Mouse (Mus musculus) gastrocnemius, adult 18-20 months (tissue): ENCODE data around the gene Carm1. TPM values are rescaled to one million over a fixed set of nuclear protein-coding genes. Genes with fewer than 3 reads are reported as not detected.
A peak's percentile ranks its signal among the peaks of the same experiment; 100 is the strongest.
"Not testable (repeated sequence)": the region's sequence is repeated elsewhere in the genome, so short reads cannot be mapped to it uniquely, and the experiment has no call there.

Experiments used
- DNase-seq: peaks from one replicate; pipeline ENCODE4 v3.0.0; 2021; ENCODE audit warnings: low spot score
- total RNA-seq, 2 experiments: library from RNA; stranded (reverse); gene quantifications; 2 replicates each; pipeline ENCODE4 v1.2.3; 2021

The Carm1 gene
- total RNA-seq, 2 experiments from 2014 or later: 55.5 to 66.5 TPM

DNA sequence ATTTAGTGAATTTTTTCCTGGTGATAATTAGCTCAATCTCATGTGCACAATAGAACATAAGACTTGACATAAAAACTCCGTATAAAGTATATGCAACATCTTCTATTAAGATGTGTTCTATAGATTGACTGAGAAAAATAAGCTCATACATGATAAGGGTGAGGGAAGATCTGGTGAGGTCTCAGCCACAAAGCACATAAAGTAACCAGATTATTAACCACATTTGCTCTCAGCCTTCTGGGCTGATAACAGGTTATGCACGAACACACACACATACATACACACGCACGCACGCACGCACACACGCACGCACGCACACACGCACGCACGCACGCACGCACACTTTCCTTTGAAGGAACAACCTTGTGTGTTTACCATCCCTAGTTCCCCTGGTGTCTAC lies 10.2 kb upstream of the Carm1 start:
- no peak for DNase-seq

- DNase-seq: no peak
Measured at GRCm38 (mm10) chr9:21537009-21537408, 9.7 kb upstream of the Carm1 start.

DNA sequence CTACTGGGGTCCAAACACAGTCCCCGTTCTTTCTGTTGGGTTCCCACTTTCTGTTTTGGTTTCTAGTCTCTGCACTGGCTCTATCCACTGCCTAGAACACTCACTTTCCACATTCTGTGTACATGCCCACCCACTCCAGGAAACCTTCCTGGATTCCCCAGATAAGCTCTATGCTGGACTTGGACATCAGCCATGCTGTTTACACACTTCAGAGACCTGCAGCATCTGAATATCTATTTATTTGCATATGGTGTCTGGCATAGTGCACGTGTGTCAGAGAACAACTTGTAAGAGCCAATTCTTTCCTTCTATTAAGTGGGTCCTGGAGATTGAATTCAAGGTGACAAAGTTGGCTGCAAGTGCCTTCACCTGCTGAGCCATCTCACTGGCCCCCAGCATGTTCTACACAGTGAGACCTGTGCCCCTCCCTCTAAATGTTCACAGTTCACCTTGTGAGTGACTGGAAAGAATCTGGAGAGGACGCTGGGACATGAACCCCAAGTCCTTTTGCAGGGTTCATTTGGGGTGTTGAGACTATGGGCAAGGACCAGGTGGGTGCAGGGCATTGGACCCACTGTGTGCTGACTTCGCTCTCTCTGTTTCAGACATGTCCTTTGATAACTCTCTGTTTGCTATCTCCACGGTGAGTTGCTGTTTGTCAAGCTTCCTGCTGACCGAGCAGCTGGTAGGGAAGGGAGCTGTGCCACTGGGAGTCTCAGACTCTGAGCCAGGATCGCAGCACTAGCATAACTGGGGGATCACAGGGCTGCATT lies 6.5 kb upstream of the Carm1 start:
- DNase-seq: no peak

DNA sequence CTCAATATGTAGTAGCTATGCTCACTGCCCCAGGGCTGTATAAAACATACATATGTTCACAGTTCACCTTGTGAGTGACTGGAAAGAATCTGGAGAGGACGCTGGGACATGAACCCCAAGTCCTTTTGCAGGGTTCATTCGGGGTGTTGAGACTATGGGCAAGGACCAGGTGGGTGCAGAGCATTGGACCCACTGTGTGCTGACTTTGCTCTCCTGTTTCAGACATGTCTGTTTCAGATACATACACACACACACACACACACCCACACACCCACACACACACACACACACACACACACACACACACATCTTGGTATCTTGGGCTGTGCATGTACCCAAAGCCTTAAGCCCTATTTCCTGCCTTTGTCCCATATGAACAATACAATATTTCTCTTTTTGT lies 4.7 kb upstream of the Carm1 start:
- DNase-seq: not testable (repeated sequence)

DNA sequence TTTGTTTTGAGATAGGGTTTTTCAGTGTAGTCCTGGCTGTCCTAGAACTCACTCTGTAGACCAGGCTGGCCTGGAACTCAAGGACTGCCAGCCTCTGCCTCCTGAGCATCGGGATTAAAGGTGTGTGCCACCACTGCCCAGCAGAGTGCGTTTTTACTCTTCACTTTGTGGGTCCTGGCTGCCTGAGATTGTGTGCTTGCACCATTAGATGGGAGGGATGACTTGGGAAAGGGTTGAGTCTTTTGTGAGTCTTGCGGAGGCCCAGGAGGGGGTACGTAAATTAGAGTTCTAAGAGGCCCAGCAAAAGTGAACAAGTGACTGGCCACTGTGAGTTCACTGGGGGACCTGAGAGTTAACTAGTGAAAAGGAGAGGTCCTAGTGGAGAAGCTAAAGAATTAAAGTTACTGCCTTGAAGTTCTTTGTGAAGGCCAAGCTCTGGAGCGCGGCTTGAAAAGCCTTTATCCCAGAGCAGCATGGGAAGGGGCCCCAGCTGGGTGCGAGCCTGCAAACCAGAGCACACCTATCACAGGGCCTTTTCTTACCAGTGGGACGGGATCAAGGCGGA lies 1.3 kb upstream of the Carm1 start:
- no peak for DNase-seq

- DNase-seq: peak; percentile 100
Measured at GRCm38 (mm10) chr9:21545916-21546788, 542 bp upstream of the Carm1 start.

GRCm38 (mm10) chr9:21547075-21547941 lies 614 bp downstream of the Carm1 start:
- peak; percentile 56 for DNase-seq

- peak; percentile 27 for DNase-seq
Measured at GRCm38 (mm10) chr9:21551049-21551448, 4.4 kb downstream of the Carm1 start.

DNA sequence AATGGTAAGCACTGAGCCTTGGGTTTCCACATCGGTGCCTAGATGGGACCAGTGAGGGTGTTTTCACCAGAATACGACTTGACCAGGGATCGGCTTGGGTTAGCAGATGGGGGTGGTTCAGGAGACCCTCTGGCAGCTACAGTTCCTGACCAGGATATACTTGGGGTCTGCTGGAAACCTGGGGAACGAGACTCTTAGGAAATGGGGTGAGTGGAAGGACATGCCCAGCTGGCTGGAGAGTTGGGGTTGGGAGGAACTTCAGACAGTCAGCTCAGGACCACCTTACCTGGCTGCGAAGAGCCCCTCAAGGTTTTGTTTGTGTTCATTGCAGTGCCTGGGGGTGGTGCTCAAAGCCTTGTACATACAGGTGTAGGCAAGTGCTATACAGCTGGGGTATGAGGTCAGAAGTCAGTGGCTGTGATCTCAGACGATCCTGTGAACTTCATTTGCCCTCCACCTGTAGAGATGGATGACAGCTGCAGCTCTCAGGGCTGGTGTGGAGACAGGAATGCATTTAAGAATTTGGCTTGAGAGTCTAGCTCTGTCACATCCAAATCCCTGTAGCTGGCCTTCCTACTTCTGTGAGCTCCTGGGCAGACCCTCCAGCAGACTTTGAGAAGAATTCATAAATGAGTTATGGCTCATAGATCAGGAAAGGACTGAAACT lies 7.0 kb downstream of the Carm1 start:
- no peak for DNase-seq

DNA sequence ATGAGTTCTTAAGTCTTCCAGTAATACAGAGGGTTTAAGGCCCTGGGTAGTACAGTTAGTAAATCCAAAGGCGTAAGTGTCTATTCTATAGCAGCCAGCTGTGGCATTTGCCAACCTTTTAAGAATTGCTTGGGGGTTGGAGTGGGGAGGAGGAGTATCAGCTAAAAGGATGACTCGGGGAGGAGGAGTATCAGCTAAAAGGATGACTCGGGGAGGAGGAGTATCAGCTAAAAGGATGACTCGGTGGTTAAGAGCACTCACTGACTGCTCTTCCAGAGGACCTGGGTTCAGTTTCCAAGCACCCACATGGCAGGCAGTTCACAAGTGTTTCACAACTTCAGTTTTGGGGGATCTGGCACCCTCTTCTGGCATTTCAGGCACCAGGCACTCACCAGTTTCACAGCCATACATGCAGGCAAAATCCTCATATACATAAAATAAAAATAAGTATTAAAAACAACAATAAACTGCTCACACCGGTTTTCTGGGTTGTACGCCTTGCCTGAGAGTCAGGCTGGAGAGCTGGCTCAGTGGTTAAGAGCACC lies 8.6 kb downstream of the Carm1 start:
- no peak for DNase-seq

DNA sequence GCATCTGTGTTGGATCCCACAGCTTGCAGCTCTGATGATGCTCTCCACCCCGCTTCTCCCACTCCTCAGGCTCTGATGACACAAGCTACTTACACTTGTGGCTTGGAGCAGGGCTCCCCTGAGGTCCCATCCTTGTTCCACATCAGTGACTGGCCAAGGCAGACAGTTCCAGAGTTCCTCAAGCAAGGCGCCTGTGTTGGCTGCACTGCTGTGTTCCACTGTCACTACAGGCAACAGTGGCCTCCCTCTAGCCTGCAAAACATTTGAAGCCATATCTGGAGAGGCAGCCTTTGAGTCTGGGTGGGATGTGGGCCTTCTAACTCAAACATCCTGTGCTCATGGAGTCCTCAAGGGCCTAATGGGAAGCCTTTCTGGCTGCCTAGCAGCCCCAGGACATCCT lies 10.3 kb downstream of the Carm1 start:
- no peak for DNase-seq

DNA sequence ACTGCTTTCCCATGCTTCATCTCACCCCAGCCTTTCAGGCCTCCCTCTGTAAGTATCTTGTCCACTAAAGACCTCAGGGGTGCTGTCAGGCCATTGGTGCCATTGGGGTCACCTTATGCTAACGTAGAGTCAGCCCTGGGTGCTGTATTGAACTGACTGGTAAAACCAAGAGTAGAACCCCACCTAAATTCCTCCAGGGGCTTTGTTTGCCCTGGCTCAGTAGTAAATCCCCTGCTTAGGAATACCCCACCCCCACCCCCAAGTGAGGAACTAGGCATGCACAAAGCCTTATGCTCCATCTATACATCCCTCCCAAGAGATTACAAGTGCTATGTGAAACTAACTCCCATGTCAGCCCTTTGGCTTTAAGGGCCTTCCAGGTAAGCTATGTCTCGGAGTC lies 10.9 kb downstream of the Carm1 start:
- DNase-seq: no peak

- no peak for DNase-seq
Measured at GRCm38 (mm10) chr9:21558366-21558765, 11.7 kb downstream of the Carm1 start.

DNA sequence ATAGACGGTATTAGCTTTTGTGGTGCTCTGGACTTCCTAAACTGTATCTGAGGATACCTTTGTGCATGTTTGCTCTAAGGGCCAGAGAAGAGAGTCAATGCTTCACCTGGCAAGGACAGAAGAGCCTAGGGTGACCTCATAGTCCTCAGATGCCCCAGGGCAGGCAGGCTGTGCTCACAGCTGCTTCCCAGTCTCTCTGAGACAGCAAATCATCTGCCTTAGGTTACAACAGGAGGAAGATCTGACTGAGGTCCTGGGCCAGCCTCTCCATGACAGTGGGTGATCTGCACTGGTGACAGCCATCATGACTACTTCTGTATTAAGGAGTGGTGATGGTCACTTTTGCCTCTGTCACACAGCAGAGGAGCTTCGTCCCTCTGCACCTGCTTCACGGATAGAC lies 12.5 kb downstream of the Carm1 start:
- no peak for DNase-seq

GRCm38 (mm10) chr9:21564420-21564819 lies 17.7 kb downstream of the Carm1 start:
- no peak for DNase-seq

DNA sequence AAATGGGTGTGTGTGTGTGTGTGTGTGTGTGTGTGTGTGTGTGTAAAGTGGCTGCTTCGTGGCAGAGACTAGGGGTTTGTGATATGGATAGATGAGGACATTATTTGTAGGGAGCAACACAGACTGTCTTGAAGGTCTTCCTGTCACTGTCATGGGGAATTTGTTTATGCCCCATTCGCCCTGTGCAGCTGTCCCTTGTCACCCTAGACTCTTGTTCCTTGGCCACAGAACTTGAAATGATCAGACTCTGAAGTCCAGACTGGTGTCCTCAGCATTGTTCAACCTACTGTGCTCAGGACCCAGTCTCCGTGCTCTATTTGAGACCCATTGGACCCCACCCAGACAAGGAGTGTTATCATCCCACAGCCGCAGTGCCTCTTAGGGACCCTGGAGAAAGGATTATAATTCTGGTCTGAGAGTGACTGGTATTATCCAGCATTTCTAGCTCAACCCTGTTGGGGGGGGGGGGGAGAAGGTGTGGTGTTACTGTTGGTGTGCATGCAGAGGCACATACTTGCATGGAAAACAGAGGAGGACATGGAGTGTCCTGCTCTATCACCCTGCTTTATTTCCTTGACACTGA lies 18.4 kb downstream of the Carm1 start:
- no peak for DNase-seq

GRCm38 (mm10) chr9:21566538-21566937 lies 19.8 kb downstream of the Carm1 start:
- DNase-seq: no peak

GRCm38 (mm10) chr9:21567051-21567450 lies 20.4 kb downstream of the Carm1 start:
- no peak for DNase-seq

DNA sequence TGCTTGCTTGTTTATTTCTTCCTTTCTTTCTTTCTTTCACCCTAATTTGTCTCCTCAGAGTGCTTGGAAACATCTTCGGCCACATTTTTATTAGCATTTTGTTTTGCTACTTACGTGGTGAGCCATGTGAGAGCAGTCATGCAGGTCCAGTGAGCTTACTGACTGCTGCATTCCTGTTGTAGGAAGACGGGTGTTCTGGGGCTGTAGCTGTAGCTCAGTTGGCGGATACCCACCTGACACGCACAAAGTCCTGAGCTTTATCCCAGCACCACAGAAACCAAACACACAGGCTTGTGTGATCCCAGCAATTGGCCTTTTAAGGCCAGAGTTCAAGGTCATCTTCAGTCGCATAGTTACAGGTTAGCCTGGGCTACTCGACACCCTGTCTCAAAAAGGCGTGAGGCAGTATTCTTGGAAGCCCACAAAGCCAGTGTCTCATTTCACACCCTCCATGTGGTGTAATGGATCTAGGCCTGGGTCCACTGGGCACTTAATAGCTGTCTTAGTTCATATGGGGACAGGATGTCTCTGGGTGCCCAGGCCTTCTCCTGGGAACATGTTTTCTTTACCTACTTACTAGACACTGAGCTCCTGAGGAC lies 22.1 kb downstream of the Carm1 start:
- peak; percentile 49 for DNase-seq
